Mouse (Mus musculus): ENCODE measurements around the gene Polr2c.

The Polr2c gene

DNA sequence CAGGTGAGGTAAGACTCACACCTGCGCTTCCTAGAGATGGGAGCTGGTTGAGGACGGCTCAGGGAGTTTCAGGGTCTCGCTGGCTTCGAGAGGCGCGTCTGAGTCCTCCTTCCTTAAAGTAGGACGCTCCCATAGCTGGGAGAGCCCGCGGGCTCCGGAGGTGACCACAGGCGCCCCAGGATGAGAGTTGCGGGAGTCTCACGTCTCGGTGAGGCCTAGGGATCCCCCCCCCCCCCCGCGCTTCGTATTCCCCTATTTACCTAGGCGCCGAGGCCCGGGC is 18.6 kb downstream of the Polr2c start:
- in situ Hi-C loops (cut with MboI; ENCODE audit: low sequenced_read_pairs), result no loop called here

DNA sequence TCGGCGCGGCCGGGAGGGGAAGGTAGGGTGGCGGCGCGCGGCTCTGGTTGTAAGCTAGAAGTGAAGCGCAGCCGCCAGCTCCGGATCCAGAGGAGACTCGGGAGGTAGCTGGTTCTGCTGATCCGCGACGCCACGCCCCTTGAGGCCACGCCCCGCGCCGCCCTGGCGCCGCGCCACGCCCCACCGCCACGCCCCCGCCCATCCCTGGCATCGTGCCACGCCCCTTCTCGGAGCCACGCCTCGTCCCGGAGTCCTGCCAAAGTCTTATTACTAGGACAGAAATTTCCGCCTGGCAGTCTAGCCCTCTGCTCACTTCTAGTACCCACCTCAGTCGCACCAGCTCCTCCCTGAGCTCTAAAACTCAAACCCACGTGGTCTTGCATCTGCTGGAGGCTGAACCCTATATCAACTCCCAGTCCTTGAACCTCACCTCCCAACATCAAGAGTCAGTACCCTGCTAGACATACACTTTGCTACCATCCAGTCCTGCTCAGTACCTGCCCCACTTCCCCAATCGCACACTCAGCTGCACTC is 19.0 kb downstream of the Polr2c start, which contains the start of gene Dok4:
Gene Dok4 (minus strand): TSS at position 134 of the 534 bp plus-strand sequence.
- in situ Hi-C loops (cut with MboI; ENCODE audit: low sequenced_read_pairs), result no loop called here

DNA sequence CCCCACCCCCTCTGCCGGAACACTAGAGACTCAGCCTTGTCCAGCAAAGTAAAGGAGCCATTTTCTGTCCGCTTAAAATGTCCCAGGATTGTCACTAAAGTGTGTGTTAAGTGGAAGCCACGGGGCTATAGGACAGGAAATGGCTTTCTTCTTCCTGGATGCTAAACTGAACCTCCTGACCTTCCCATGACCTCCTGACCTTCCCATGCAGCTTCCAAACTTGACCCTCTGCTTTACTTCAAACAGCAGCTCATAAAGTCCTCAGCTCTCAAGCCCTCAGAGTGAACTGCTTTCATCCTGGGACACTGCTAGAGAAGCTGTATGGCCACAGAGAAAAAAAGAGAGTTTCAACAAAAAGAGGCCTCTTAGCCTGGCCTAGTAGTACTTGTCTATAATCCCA is 19.6 kb downstream of the Polr2c start:
- in situ Hi-C loops (cut with MboI; ENCODE audit: low sequenced_read_pairs), result no loop called here

DNA sequence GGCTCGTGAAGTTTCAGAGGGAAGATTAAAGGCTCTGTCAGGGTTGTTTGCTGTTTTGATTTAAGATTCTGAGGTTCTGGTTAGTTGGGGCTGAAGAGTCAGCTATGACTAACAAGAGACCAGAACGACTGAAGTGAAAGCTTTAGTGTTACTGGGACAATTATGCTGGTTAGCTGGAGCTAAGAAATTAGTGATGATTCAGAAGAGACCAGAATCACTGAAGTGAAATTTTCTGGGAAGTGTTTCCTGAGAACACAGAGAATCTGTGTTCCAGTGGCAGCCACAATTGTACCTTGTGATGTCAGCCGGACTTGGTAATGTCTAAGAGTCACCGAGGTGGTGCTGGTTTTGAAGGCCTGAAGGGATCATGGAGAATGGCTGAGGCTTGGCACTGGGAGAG is 23.5 kb downstream of the Polr2c start:
- in situ Hi-C loops (cut with MboI; ENCODE audit: low sequenced_read_pairs), result no loop called here

DNA sequence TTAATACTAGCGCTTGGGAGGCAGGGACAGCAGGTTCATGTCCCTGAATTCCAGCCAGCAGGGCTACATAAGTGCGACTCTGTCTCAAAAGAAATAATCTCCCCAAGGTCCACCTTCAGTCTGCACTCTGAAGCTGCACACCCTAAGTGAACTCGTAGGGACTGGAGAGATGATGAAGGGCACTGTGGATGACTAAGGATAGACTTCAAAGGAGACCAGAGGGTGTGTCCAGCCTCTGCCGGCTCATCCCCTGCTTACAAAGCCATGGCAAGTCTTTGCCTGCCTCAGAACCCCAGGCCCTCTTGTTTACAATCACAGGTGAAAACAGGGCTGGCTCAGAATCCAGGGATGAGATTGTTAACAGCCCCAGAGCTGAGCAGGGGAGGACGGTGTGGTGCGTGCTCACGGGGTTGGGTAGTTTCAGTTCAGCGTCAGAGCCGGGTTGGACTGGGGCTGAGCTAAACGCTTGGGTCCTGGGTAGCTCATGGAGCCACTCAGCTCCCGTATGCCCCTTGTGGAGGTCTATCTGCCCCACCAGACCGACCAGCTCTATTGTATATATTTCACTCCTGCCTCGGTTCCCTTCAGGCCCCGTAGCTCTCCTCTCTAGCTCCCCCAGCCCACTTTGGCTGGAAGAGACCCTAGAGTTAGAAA is 31.3 kb downstream of the Polr2c start:
- in situ Hi-C loops (cut with MboI; ENCODE audit: low sequenced_read_pairs), result no loop called here

DNA sequence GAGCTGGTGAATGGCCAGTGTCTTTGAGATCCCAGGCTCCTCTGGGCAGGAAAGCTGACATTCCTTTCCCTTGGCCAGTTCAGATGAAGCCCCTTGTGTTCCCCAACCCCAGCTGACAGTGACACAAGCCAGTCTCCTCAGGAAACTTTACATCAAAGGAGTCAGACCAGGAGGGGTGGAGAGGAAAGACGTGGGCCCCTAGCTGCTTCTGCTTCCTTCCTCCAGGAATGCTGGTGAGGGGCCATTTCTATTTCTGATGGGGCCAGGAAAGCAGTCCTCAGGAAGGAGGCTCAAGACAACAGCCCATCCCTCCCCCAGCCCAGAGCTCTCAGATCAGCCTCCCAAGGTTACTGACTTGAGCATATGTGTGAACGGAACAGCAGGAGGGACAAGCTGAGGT is 35.7 kb downstream of the Polr2c start:
- in situ Hi-C loops (cut with MboI; ENCODE audit: low sequenced_read_pairs), result no loop called here

DNA sequence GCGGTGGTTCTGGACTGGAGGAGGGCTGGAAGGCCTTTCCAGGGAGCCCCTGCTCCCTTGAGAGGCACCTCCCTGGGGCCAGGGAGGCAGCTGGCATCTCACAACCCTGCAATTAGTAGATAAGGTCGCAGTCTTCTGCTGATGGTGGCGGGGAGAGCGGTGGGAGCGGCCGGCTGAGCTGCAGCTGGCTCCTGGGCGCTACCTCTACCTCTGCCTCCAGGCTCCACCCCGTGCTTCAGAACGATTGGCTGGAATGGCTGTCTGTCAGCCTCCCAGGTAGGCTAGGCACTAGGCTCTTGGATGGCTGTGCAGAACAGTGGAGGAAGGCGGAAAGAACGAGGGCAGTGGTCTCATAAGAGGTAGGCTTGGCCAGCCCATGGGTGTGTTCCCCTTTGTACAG is 42.0 kb downstream of the Polr2c start:
- in situ Hi-C loops (cut with MboI; ENCODE audit: low sequenced_read_pairs), result no loop called here

DNA sequence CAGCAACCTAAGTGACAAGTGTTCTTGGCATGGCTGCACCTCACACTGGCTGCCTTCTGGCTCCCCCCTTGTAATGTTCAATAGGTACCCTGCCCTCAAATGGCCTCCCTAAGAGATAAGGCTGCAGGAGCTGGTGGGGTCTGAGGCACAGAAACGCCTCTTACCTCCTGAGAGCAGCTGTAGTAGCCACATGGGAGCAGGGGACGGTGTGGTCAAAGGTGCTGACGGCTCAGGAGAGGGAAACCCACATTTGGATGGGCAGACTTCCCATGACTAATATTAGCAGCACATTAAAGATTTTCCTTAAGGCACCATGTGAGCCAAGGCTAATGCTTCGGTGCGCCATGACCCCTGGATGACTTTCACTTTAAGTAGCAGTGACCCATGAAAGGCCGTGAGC is 43.4 kb downstream of the Polr2c start:
- in situ Hi-C loops (cut with MboI; ENCODE audit: low sequenced_read_pairs), result no loop called here

DNA sequence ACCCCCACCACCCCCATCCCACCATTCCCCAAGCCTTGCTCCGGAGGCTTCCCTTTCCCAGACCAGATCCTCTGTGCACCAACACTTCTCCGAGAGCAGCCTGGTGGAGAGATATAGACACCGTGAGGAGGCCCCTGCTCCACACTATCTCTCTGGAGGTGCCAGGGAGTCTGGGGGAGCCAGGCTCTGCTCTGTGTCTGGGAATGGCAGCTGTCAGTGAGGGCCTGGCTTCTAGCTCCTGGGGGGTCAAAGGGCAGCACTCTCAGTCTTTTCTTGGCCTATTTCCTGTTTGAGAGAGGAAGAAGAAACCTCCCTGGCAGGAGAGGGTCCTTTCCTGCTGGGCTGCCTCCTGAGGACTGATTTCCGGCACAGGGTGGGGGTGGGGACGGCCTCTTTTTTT is 43.8 kb downstream of the Polr2c start:
- in situ Hi-C loops (cut with MboI; ENCODE audit: low sequenced_read_pairs), result no loop called here

DNA sequence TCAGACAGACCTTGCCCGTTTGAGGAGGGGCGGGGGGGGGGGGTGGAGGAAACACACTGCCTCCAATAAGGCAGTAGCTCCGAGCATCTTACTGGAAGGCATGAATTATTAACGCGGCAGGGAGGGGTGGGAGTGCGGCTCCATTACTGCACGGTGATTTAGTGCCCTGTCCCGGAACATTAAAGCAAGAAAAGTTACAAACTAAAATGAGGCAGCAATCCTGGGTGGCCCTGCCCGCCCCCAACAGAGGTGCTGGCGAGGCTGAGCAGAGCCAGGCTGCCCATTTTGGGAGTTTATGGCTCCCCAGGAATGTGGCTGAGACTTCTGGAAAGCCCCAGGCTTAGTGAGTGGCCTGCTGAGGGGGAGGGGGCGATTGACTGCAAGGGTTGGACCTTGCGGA is 46.5 kb downstream of the Polr2c start:
- in situ Hi-C loops (cut with MboI; ENCODE audit: low sequenced_read_pairs), result no loop called here

DNA sequence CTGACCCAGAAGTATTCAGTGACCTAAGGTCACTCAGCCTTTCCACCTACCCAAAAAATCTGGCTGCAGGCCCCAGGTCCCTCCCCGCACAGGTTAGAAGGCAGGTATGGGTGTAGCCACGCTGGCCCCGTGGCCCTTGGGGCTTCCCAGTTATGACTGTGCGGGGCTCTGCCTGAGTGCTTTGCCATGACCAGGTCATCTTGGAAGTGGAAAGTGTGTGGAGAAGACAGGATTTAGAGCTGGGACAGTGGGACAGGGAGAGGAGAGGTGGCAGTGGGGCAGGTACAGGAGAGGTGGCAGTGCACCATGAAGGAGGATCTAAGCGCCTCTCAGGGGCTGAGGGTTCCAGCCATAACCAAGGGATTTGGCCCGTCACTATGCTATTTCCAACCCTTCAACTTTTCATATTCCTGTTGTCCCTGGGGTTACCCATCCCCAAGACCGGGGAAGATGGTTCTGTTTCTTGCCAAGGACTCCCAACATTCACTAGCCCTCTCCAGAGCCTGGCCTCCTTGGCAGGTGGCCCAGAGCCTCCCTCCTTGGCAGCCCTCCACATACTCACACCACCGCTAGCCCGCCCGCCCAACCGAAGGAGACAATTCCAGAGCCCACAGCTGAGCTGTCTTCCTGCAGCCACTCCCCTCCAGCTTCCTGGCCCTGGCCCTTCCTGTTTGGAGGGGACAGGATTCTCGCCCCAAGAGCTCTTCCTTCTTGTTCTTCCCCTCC is 47.4 kb downstream of the Polr2c start:
- in situ Hi-C loops (cut with MboI; ENCODE audit: low sequenced_read_pairs), result no loop called here

DNA sequence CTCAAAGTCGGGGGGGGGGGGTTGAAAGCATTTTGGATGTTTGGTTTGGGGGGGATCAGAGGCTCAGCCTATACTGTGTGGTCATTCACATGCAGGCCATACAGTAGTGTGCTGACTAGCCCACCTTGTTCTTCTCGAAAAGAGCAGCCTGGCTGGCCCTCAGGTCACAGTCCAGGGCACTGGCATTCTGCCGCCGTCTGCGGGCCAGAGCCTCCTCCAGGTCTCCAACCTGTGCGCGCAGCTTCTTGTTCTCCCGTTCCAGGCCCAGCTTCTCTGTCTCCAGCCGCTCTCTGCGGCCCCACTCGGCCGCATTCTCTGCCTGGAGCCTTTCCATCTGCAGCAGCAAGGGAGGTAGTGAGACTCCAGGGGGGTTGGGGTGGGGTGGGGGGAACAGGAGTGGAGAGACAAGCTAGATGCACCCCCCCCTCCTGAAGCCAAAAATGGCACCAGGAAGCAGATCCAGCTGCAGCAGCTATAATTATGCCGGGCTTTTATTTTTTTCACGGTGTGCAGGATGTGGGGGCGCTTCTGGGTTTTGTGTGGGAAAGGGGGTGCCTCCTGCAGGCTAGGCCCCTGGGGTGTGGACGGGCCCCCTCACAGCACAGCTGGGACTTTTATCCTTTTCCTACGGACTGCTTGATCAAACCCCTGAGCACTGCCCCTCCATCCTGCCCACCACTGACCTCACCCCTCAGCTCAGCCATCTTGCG is 50.5 kb downstream of the Polr2c start:
- in situ Hi-C loops (cut with MboI; ENCODE audit: low sequenced_read_pairs), result no loop called here

DNA sequence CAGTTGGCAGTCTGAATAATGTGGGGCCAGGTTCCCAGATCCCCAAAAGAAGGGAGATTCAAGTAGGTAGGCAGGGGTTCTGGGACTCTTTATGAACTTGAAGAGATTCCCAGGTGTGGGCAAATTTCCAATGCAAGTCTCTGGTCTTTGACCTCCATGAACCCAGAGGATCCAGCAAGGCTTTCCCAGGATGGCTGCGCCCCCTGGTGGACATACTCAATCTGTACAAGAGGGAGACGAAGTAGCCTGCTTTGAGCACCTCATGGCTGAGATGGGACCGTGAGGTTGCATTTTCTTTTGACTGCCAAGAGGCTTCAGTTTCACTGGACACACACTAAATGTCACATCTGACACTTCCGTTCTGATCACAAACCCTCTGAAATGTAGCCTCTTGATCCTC is 51.6 kb downstream of the Polr2c start:
- in situ Hi-C loops (cut with MboI; ENCODE audit: low sequenced_read_pairs), result no loop called here

DNA sequence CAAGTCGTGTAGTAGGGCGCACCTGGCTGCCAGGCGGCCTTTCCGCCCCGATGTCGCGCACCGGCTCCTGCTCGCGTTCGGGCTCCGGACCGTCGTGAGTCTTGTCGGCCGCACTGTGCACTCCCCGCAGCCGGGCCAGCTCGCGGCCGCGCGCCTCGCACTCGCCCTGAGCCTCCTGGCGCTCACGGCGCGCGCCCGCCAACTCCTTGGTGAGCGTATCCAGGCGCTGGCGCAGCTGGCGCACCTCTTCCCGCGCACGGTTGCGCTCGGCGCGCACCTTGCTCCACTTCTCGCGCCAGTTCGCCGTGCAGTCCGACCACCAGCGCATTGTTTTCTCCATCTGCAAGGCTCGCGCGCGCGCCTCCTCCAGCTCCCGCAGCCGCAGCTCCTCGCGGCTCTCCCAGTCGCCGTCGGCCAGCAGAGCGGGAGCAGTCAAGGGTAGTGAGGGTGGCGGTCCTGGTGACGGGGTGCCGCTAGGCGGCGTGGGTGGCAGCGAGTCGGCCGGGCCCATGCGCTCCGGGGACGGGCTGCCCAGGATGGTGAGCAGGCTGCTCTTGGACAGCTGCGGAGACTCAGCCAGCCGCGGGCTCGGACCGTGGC is 55.9 kb downstream of the Polr2c start:
- in situ Hi-C loops (cut with MboI; ENCODE audit: low sequenced_read_pairs), result no loop called here

DNA sequence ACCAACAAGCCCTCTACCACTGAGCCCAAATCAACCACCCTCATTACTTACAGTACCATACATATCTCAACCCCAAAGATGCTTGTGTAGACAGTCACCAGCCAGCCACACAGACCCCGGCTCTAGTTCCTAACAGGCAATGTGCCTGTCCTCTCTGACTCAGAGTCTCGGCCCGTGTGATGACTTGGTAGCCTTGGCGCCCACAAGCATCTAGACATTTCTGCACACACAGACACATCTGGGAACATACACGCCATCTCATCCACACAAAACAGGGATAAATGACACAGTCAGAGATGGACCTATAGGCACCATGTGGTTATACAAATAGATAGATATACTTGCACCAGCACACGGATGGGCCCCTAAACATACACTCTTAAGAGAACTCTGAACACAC is 57.0 kb downstream of the Polr2c start:
- in situ Hi-C loops (cut with MboI; ENCODE audit: low sequenced_read_pairs), result no loop called here

DNA sequence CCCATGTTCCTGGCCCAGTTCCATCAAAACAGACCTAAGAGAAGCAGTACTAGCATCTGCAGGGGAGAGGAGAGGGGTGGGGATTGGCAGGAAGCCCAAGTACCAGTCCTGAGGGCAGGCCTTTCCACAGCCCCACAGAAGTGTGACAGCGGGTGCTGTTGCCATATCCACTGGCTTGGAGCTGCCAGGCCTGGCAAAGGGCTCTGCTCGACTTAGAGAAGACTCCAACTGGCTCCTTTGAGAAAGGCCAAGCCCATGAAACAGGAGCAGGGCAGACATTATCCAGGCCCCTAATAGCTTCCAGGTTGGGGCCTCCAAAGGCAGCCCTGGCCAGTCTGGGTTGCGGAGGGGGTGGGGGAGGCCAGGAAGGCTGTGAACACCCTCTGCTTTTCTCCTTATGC is 57.5 kb downstream of the Polr2c start:
- in situ Hi-C loops (cut with MboI; ENCODE audit: low sequenced_read_pairs), result no loop called here

DNA sequence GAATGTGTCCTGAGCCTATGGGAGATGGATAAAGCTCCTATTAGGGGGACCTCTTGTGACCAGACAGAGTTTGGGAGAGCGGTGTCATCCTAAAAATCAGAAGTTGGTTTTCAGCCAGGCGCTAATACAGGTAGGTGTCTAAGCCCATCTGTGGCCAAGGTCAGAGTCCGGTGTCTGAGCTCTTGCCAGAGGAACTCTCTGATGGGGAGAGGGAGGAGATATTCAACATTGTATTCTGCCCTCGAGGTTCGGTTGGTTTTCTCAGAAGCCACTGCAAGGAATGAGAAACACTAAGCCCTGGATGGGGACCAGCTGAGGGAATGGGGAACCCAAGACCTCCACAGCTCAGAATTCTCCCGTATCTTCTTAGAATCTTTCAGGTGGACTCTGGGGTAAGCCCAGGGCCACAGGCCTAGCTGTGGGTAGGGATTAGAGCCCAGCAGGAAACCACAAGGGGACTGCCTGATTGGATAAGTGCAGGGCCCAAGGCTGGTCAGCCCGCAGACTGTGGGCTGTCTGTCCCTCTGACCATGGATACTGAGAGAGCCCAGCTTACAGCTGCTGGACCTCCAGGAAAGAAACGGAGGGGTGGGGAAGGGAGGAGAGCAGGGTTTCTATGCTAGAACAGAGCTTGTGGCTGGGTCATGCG is 59.2 kb downstream of the Polr2c start:
- in situ Hi-C loops (cut with MboI; ENCODE audit: low sequenced_read_pairs), result no loop called here

DNA sequence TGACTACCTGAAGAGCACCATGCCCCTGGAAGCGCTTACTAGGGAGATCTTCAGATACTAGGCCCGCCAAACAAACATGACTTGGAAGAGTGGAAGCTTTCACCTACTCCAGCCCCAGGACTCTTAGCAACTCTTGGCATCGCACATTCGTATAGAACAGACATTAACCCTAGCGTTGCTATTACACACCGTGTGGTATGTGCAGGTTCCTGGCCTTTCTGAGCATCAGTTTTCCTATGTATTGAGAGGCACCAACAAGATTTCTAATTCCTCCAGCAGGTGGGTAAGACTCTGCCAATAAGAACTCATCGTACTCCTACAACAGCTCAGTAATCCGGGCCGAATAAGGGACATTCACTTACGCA is 59.7 kb downstream of the Polr2c start:
- in situ Hi-C loops (cut with MboI; ENCODE audit: low sequenced_read_pairs), result no loop called here

DNA sequence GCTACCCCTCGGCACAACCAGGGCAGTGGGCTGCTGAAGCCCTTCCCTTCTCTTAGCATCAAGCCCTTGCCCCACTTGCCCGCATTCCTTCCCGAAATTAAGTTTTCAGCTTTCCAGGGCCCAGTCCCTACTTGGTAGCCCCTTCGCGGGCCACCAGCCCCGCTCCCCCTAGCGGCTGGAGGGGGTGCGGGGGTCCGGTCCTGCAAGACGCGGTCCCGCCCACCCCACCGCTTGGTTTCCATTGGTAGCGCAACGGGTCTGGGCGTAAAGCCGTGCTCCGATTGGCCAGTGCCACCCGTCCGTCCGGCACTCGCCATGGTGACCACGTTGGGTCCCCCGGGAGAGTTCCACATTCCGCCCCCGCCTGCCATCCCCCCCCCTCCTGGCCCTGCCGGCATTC is 60.1 kb downstream of the Polr2c start:
- in situ Hi-C loops (cut with MboI; ENCODE audit: low sequenced_read_pairs), result no loop called here

DNA sequence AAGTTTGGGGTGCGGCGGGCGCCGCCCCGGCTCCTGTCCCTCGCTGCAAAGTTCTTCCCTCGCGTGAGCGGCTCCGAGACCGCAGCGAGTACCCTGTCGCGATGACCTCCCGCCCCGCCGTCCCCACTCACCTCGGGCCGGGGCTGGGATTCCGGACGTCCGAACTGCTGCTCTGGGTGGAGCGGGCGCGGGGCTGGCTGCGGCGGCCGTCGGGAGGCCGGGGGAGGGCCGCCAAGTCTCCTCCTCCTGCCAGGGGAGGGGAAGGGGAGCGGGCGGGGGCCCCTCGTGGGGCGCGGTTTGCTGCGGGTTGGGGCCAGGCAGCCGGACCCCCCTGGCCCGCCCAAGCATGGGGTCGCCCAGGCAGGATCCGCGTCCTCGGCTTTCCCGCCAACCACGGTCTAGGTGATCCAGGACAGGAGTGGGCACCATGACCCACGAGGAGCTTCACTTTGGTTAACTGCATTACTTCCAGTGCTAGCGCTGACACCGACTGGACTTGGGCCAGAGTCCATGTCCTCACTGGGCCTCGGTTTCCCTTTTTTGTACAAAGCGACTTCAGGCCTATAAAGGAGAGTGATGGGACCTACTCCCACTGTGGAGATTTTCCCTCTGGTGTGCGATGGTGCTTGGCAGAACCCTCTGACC is 60.7 kb downstream of the Polr2c start, which contains the start of gene Ccdc102a:
Gene Ccdc102a (minus strand): TSS at position 248 of the 645 bp plus-strand sequence.
- in situ Hi-C loops (cut with MboI; ENCODE audit: low sequenced_read_pairs), result no loop called here

DNA sequence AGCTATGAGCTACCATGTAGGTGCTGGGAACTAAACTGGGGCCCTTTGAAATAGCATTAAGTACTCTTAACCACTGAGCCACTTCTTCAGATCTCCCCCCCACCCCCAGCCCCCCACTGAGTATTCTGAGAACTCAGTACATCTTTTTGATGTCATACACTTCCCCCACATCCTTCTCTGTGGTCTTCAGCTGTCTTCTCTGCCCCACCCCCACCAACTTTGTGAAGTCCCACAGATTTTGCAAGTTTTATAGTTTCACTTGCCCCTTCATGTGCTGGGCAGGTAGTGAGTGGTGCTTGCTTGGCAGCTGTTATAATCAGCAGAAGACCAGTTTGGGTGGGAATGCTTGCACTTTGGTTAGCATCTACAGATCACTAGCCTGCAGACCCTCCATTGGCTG is 62.0 kb downstream of the Polr2c start:
- in situ Hi-C loops (cut with MboI; ENCODE audit: low sequenced_read_pairs), result no loop called here

Measured in CH12F3 (cell line).